Mouse (Mus musculus): ENCODE results near the gene Clip3. TPM values are rescaled to one million over a fixed set of nuclear protein-coding genes. Genes with fewer than 3 reads are reported as not detected.

Clip3 gene
- polyA plus RNA-seq, 1 experiment = 354 TPM

DNA sequence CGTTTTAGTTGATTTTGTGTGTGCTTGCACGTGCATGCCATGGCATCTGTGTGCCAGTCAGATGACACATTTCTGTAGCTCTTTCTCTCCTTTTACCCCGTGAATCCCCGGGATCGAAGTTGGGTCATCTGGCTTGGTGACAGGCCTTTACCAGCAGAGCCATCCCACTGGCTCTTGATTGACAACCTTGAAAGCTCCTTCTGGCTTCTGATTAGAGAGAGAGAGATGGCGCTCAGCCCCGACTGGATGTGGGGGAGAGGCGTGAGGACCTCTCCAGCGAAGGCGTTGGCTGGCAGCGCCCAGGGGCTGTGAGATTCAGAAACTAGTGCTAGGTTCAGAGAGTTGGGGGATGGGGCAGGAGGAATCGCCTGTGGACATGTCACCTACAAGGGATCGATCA is 2.3 kb downstream of the Clip3 start:
- DNase-seq (ENCODE audit: extremely low spot score in 1 of 2, low spot score in 1 of 2) = peak in 1 of 2 experiments; percentile 53

DNA sequence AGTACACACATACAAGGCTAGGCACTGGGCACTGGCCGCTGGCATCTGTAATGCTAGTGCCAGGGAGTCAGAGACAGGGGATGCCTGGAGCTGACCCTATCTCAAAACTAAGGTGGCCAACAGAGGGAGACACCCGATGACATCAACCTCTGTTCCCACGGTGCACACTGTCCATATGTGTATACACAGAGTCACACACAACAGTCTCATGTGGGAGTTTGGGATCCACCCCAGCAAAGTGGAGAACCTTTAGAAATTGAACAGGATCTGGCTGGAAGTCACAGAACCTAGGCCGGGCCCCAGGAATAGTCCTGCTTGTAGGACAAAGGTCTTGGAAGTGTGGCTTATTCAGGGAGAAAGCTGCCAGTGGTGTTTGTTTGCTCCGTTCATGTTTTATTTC is 2.8 kb downstream of the Clip3 start:
- no peak for DNase-seq (ENCODE audit: extremely low spot score in 1 of 2, low spot score in 1 of 2)

DNA sequence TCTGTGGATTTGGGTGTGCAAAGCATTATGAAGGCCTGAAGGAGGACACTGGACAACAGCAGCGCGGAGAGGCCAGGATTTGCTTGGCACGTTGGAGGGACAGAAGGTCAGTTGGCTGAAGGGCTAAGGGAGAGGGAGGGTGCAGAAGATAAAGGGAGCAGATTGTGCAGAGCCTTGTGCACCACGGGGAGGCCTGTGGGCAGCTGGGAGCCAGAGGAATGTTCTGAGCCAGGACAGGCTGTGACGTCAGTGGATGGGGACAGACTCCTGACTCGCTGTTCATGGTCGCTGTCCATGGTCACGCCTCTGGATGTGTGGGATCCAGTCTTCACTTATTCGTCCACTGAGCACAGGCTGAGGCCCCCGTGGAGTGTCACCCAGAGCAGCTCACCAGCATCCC is 3.6 kb downstream of the Clip3 start:
- peak in 1 of 2 experiments; percentile 28 for DNase-seq (ENCODE audit: extremely low spot score in 1 of 2, low spot score in 1 of 2)

DNA sequence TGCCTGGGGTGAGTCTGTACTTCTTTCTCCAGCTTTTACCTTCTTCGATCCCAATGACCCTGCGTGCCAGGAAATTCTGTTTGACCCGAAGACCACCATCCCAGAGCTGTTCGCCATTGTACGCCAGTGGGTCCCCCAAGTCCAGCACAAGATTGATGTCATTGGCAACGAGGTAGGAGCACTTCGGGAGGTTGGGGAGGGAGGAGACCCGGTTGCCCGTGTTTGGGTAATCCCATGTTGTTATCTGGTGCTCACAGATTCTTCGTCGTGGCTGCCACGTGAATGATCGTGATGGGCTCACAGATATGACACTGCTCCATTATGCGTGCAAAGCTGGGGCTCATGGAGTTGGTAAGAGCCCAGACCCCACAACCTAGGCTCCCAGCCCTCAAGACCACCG is 5.3 kb downstream of the Clip3 start:
- DNase-seq (ENCODE audit: extremely low spot score in 1 of 2, low spot score in 1 of 2) = no peak

DNA sequence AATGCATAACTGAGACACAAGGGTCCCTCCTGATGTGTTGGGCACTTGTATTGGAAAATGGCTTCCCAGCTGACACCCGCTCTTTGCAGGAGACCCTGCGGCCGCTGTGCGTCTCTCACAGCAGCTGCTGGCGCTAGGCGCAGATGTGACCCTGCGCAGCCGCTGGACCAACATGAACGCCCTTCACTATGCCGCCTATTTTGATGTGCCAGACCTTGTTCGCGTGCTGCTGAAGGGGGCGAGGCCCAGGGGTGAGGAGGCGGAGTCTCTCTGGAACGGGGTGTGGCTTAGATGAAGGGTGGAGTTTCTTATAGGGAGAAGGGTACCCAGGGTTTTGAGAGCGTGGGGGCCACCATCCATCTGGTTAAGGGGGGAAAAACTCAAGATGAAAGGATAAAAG is 5.7 kb downstream of the Clip3 start:
- DNase-seq (ENCODE audit: extremely low spot score in 1 of 2, low spot score in 1 of 2) = no peak

DNA sequence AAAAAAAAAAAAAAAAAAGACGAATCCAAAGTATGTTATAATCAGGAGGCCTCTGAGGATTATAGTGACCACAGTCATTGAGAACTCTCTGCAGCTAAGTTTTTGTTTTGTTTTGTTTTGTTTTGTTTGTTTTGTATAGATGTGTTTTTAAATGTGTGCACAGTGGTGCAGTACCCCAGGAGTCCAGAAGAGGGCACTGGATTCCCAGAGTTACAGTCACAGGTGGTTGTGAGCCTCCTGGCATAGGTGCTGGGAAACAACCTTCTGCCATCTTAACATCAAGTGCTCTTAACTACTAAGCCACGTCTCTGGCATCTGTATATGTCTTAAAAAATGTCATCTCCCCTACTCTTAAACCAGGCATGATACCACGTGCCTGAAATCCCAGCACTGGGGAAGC is 9.4 kb downstream of the Clip3 start:
- DNase-seq (ENCODE audit: extremely low spot score in 1 of 2, low spot score in 1 of 2) = peak in 1 of 2 experiments; percentile 66

DNA sequence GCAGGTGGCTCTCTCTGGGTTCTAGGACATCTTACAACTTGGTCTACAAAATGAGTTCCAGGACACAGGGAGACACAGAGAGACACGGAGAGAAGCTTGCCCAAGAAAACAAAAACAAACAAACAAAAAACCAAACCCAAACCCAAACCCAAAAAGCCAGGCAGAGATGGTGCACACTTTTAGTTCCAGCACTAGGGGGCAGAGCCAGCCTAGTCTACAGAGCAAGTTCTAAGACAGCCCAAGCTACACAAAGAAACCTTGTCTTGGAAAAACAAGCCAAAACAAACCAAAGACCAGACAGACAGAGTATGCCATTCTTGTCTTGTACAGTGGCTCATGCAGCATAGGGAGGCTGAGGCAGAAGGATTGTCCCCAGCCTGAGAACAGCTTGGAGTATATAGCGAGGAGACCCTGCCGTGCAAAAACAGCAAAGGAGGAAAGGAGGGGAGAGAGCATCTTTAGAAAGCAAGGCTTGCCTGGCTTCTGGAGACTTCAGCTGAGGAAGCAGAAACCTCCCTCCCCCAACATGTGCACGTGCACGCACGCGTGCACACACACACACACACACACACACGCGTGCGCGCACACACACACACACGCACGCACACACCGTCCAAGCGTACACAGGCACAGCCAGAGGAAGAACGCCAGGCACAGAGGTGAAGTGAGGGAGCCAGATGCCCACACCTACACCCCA is 14.7 kb downstream of the Clip3 start:
- DNase-seq (ENCODE audit: extremely low spot score in 1 of 2, low spot score in 1 of 2) = no peak

DNA sequence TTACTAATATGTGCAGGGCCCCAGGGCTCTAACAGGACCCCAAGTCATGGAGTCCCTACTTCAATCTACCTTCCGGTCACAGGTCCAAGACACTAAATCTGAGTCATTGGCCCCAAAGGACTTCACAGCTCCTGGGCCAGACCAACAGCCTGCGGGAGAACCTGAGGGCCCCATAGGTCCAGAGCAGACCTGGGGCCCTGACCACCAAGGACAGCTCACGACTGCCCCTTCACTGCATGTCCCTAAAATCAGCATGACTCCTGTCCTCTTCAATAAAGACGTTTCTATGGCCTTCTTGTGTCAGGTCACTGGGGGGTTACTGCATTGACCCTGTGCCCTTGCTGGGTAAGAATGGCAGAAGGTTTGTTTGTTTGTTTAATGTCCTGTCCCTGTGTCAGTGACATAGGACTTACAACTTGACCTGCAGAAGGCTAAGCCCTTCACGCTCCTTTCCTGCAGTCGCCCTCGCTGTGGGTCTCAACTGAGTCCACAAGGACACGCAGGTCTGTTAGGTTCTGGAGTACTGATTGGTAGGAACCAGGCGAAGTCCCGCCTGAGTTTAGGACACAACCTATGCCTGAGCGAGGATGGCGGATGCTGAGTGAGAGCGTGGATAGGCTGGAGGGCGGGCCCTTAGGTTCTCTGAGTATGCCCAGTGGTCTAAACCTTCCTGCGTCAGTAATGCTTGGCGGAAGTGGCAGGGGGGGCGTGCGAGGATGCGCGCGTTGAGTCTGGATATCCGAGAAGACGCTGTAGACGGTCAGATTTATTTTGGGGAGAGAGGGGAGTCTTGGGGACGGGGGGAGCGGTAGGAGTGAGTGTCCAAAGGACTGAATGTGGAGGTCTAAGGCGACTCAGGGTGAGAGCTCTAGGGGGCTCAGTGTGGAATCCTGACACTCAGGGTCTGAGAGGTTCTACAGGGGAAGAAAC is 16.8 kb downstream of the Clip3 start, which contains the start of gene Alkbh6:
Gene Alkbh6 (plus strand): TSS at position 642 of the 930 bp plus-strand sequence.
- DNase-seq (ENCODE audit: extremely low spot score in 1 of 2, low spot score in 1 of 2) = peak; percentile 97

DNA sequence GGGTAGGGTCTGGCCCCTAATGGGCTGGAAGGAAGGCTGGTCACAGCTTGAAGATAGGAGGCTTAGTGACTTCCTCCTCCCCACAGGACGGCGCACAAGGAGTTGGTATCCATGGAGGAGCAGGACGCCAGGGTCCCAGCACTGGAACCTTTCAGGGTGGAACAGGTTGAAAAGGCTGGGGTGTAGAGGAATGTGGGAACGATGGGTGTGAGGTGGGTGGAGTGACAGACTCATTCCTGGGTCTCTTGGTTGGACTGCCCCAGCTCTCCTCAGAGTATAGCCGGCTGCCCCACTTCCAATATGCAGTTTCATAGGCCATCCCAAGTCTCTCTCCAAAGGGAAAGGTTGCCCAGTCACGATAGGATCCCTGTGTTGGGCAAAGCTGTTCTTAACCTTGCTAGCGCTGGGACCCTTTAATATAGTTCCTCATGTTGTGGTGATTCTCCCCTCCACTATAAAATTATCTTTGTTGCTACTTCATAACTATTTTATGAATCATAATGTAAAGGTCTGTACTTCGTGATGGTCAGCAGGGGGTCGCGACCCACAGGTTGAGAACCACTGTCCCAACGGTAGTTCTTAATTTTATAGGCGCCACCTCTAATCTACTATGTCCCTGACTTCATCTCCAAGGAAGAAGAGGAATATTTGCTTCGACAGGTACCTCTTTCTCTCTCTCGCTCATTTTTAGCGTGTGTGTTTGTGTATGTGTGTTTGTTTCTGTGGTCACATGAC is 18.0 kb downstream of the Clip3 start:
- no peak for DNase-seq (ENCODE audit: extremely low spot score in 1 of 2, low spot score in 1 of 2)

DNA sequence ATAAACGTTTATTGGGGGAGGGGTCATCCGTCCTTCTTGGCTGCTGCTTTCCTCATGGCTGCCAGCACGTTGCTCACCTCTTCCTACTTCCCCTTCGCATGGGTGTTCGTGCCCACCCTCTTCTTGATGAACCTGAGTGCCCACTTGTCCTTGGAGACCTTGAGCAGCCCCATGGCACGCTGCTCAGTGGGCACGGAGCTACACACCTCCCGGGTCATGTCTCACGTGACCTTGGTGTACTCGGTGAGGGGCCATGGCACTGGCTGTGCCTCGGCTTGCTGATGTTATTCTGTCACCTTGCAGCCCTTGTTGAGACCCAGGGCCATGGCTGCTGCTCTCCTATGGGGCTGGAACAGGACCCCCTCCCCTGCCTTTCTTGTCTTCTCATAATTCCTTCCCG is 18.6 kb downstream of the Clip3 start:
- DNase-seq (ENCODE audit: extremely low spot score in 1 of 2, low spot score in 1 of 2) = no peak

DNA sequence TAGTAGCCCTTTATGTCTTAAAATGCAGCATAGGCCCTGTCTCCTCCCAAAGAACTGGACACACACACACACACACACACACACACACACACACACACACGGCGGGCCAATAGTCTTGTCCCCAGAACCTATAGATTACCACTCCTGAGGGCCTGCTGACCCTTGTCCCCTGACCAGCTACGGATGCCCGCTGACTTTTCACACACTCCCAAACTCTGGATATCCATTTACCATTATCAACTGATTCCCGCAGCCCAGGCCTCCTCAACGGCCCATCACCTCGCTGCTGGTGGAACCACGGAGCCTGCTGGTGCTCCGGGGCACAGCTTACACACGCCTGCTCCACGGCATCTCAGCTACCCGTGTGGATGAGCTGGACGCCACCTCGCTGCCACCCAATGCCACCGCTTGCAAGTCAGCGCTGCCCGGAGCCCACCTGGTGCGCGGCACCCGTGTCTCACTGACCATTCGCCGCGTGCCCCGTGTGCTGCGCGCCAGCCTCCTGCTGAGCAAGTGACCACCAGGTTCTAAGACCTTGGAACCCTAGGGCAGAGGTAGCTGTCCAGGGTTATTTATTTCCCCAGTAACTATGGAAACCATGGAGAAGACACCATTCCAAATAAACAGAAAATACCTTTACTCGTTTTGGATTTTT is 22.3 kb downstream of the Clip3 start:
- DNase-seq (ENCODE audit: extremely low spot score in 1 of 2, low spot score in 1 of 2) = no peak

DNA sequence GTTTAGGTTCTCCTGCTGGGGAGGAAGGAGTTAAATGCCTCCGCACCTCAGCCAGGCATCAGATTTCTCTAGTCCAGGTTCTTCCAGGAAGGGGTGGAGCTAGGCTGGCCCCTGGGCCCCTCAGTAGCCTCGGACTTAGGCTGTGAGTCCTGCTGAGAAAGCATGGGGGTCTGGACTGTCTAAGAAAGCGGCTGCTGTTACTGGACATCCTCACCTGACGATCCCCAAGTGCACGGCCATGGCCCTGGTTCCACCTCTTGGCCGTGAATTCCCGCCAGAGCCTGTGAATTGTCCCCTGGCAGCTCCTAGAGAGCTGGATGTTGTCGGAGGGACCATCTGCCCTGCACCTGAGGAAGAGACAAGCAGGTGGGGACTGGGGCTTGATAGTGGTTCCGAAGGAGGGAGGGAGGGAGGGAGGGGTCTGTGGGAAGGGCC is 23.2 kb downstream of the Clip3 start, which contains the start of gene Syne4:
Gene Syne4 (plus strand): TSS at position 87 of the 435 bp plus-strand sequence.
- DNase-seq (ENCODE audit: extremely low spot score in 1 of 2, low spot score in 1 of 2) = no peak

DNA sequence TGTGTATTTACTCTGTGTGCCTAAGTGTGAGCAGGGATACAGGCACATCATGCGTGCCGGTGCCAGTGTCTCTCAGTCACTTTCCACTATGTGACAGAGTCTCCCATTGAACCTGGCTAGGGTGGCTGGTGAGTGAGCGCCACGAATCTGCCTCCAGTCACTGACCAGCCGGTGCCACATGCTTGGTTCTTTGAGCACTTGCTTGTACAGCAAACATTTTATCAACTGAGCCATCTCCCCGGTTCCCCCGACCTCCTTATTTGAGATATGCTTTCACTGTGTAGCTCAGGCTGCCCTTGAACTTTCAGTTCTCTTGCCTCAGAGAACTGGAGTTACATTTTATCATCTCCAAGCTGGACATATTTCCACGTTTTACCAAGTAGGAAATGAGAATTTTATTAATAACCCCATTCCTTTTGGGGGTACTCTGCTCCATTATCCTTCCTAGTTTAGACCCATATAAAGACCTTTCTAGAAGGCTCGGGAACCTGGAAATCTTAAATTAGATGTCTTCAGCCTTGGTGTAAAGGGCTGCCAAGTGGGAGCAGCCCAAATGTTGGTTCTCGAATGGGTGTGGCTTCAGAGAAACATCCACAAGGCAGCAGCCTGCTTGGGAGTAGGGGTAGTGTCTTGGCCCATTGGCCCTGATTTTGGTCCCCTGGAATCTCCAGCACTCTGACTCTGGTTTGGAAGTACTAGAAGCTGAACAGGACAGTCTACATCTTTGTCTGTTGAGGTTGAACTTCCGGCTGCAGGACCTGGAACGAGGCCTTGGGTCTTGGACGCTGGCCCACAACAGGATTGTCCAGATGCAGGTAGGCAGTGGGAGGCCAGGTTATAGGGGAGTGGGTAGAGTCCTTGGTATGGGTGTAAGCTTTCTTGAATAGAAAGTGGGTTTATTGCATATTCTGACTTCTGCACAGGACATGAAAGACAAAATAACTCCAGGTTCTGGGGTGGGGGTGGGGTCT is 24.3 kb downstream of the Clip3 start:
- DNase-seq (ENCODE audit: extremely low spot score in 1 of 2, low spot score in 1 of 2) = no peak

DNA sequence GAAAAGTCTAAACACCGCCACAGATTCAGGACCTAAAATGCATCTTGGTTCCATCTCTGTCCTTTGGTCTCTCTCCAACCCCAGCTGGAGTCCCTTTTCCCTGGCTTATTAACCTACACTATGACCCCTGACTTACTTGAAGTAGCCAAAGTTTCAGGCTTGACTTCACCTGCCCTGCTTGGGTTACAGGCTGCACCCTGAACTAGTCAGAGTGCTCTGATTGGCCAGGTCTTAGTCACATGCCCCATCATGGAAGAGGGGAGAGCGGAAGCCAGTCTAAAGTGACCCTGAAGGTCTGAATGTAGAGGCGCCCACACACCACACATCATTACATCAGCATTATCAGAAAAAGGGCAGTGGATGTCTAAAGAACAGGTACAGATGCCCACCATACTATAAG is 26.6 kb downstream of the Clip3 start:
- no peak for DNase-seq (ENCODE audit: extremely low spot score in 1 of 2, low spot score in 1 of 2)

DNA sequence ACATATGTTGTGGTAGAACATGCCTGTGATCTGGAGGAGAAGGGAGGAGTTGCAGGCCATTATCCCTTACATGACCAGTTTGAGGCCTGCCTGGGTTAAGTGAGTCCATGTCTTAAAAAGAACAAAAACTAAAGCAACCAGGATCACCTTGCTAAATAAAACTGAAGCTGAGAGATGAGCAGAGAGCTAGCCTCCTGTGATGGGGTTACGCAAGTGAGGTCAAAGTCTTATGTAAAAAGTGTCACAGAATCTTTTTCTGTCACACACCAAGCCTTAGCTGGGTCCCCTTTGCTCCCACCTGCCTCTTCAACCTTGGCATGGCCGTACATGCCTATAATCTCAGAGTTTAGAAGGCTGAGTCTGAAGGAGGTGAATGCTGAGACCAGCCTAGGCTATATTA is 29.4 kb downstream of the Clip3 start:
- no peak for DNase-seq (ENCODE audit: extremely low spot score in 1 of 2, low spot score in 1 of 2)

DNA sequence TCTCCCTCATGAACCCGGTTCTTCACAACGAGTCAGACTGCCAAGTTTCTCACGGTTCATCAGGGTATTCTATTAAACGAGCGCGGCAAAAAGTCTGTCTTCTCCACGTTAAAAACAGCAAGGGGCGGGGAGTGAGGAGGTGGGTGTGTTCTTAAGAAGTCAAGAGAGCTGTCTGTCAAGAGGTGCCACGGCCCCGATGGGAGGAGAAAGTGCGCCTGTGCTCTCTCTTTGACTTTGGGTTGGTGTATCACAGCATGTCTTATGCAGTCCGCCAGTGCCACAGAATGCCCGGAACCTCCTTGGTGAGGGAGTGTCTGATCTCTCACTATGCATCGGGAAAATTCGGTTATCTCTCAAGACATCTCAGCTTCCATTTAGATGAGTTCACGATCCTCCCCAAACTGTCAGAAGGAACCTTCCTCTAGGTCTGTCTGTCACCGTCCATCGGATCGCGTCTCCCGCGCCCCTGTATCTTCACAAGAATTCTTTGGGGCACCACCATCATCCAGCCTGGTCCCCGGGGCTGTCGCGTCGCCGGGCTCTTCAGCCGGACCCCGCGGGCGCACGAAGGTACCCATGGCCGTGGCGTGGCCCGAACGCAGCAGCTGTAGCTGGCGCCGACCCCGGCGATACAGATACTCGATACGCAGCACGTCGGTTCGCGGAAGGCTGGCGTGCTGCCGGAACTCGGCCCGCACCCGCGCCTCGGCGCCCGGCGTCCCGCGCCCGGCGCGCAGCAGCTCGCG is 30.2 kb downstream of the Clip3 start, which contains the start of gene E130208F15Rik:
Gene E130208F15Rik (plus strand): TSS at position 202 of the 746 bp plus-strand sequence.
- DNase-seq (ENCODE audit: extremely low spot score in 1 of 2, low spot score in 1 of 2) = peak; percentile 71 to 80

DNA sequence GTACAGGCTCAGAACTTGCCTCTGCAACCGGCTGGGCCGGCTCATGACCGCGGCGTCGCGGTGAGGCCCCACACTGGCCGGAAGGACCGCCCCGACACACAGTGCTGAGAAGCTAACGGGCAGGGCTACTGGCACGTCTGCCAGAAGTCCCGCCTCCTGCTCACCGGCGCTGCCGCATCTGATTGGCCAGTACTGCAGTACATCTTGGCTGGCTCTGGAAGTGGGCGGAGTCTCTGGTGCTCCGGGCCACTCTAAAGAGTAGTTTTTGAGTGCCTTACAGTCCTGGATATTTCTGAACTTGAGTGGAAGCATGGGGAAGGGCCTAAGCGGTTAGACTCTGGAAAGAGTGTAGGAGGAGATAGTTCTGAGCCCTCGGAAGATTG is 30.7 kb downstream of the Clip3 start:
- DNase-seq (ENCODE audit: extremely low spot score in 1 of 2, low spot score in 1 of 2) = peak; percentile 94 to 97

DNA sequence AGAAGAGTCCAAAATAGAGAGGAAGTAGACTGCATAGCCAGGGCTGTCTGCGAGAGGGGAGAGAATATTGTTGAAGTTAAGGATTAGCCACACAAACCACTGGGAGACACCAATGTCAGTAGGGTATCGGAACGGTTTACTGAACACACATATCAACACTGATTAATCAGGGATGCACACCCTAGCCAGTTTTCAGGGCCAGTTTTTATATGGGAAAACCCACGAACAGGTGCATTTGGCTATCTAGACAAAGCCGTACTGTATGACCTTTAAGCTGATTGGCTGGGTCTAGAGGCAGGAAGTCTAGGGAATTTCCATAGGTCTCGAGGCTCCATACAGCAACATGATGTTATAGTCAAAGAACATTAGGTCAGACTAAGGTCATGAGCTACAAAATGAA is 31.3 kb downstream of the Clip3 start:
- no peak for DNase-seq (ENCODE audit: extremely low spot score in 1 of 2, low spot score in 1 of 2)
